Mouse (Mus musculus): ENCODE results near the gene Gm26566.
"Not testable (repeated sequence)": the region's sequence is repeated elsewhere in the genome, so short reads cannot be mapped to it uniquely, and the experiment has no call there.

The Gm26566 gene

GRCm38 (mm10) chr4:88738480-88738879 is 16.9 kb downstream of the Gm26566 start:
- peak; percentile 78 to 79 for DNase-seq (ENCODE audit: low read depth in 2 of 2, low spot score in 2 of 2)

GRCm38 (mm10) chr4:88739036-88739435 is 17.4 kb downstream of the Gm26566 start:
- no peak for DNase-seq (ENCODE audit: low read depth in 2 of 2, low spot score in 2 of 2)

- DNase-seq (ENCODE audit: low read depth in 2 of 2, low spot score in 2 of 2) = no peak
Observed at GRCm38 (mm10) chr4:88741426-88741825, 19.8 kb downstream of the Gm26566 start.

- no peak for DNase-seq (ENCODE audit: low read depth in 2 of 2, low spot score in 2 of 2)
Observed at GRCm38 (mm10) chr4:88742771-88743371, 21.3 kb downstream of the Gm26566 start.

- no peak for DNase-seq (ENCODE audit: low read depth in 2 of 2, low spot score in 2 of 2)
Observed at GRCm38 (mm10) chr4:88744207-88744606, 22.6 kb downstream of the Gm26566 start.

GRCm38 (mm10) chr4:88749926-88750325 is 28.3 kb downstream of the Gm26566 start:
- DNase-seq (ENCODE audit: low read depth in 2 of 2, low spot score in 2 of 2) = no peak

- peak; percentile 73 to 80 for DNase-seq (ENCODE audit: low read depth in 2 of 2, low spot score in 2 of 2)
Observed at GRCm38 (mm10) chr4:88754818-88755340, 33.3 kb downstream of the Gm26566 start, which contains the start of gene Gm13271. Gene Gm13271, plus strand, starts transcription at chr4:88754868.

- DNase-seq (ENCODE audit: low read depth in 2 of 2, low spot score in 2 of 2) = peak in 1 of 2 experiments; percentile 38
Observed at GRCm38 (mm10) chr4:88756581-88757513, 35.2 kb downstream of the Gm26566 start.

- peak; percentile 91 to 94 for DNase-seq (ENCODE audit: low read depth in 2 of 2, low spot score in 2 of 2)
Observed at GRCm38 (mm10) chr4:88757628-88758031, 36.0 kb downstream of the Gm26566 start.

GRCm38 (mm10) chr4:88758751-88759150 is 37.1 kb downstream of the Gm26566 start:
- not testable (repeated sequence) for DNase-seq (ENCODE audit: low read depth in 2 of 2, low spot score in 2 of 2)

GRCm38 (mm10) chr4:88759610-88760268 is 38.1 kb downstream of the Gm26566 start, which contains the start of gene Gm13283:
Gene Gm13283, plus strand, starts transcription at chr4:88760119.
- DNase-seq (ENCODE audit: low read depth in 2 of 2, low spot score in 2 of 2) = peak; percentile 40 to 43

GRCm38 (mm10) chr4:88760431-88760830 is 38.8 kb downstream of the Gm26566 start:
- peak; percentile 35 to 39 for DNase-seq (ENCODE audit: low read depth in 2 of 2, low spot score in 2 of 2)

GRCm38 (mm10) chr4:88761776-88762175 is 40.2 kb downstream of the Gm26566 start:
- DNase-seq (ENCODE audit: low read depth in 2 of 2, low spot score in 2 of 2) = peak; percentile 82 to 85

- not testable (repeated sequence) for DNase-seq (ENCODE audit: low read depth in 2 of 2, low spot score in 2 of 2)
Observed at GRCm38 (mm10) chr4:88762341-88762740, 40.7 kb downstream of the Gm26566 start.

- DNase-seq (ENCODE audit: low read depth in 2 of 2, low spot score in 2 of 2) = not testable (repeated sequence)
Observed at GRCm38 (mm10) chr4:88763384-88764018, 41.9 kb downstream of the Gm26566 start.

All from CD8-positive naive resting alpha-beta T cell, adult 2 months (primary cell).